Mouse (Mus musculus) cerebellum, adult 2 months (tissue): ENCODE data around the gene Nhlrc3.

Experiments
- CTCF ChIP-seq: fragments of 200-500 bp; IDR thresholded peaks from 2 replicates; pipeline ENCODE4 v1.5.1; 2011; ENCODE audit warnings: low read depth, mild to moderate bottlenecking, control low read depth, low read length, moderate library complexity, borderline replicate concordance; ENCODE audit not compliant: insufficient read depth
- POLR2A ChIP-seq: fragments of 200-500 bp; IDR thresholded peaks from 2 replicates; pipeline ENCODE4 v1.6.1; 2011; ENCODE audit warnings: low read length, control low read depth, borderline replicate concordance; ENCODE audit not compliant: insufficient read depth

DNA sequence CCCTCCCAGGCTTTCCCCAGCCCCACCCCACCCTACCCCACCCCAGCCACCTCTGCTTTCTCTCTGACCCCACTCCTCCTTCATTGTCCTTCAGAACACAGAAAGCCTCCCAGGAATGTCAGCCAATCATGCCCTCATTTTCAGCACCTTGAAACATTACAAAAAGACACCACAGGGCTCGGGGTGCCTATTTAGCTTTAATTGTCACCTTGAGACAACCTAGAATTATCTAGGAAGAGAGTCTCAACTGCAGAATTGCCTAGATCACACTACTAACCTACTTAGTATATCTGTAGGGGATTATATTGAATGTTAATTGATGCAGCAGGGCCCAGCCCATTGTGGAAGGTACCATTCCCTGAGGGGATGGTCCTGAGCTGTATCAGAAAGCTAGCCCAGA, 40.4 kb downstream of the Nhlrc3 start:
- no peak for TF ChIP-seq CTCF
- TF ChIP-seq POLR2A = no peak
